Mouse (Mus musculus): ENCODE measurements around the gene Ifit2.
A peak's percentile ranks its signal among the peaks of the same experiment; 100 is the strongest.

Gene Ifit2

DNA sequence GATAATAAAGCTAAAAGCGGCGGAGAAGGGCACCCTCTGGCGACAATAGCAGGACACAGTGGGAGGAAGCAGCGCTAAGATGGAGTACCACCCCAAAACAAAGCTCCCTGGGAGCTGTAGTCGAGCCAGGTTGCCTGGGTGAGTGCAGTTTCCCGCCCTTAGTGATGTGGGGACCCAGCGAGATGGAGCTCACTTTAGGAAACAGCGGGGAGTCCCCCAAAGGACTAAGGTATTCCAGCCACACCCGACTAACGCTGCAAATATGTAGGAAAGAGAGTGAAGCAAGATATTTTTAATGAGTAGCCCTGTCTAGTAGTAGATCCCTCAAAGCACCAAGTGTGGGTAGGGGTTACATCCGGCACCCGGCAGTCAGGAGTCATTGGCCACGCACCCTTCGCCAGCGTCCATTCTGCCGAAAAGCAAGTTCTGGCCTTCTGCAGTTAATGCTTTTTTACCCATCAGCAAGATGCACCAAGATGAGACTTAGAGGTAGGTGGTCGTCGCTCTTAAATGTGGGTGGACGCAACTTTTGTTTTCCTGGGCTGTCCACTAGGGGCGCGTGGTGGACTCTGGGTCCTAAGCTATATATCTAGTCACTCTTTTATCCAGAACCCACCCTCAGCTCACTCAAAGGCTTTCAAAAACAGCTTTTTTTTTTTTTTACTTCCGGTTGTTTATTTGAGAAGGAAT, at the start of gene Ifit2:
Gene Ifit2 (plus strand): TSS at position 161 of the 690 bp plus-strand sequence.
- DNase-seq (ENCODE audit: low read depth, low spot score), result peak; percentile 14

DNA sequence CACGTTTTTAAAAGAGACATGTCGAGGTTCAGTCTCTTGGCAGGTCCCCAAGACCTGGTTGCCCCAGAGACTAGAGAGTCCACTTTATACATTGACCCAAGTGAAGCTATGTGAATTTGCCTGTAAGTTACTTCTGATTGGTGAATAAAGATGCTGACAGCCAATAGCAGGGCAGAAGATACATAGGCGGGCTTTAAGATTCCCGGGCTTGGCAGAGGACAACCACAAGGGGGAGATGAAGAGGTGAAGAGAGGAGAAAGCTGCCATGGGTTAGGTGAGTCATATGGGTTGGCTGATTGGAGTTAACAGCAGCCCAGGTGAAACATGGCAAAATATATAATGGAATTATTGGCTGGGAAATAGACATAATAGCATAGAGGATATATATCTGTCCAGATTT, 49.7 kb upstream of the Ifit2 start:
- peak; percentile 47 for DNase-seq (ENCODE audit: low read depth, low spot score)

DNA sequence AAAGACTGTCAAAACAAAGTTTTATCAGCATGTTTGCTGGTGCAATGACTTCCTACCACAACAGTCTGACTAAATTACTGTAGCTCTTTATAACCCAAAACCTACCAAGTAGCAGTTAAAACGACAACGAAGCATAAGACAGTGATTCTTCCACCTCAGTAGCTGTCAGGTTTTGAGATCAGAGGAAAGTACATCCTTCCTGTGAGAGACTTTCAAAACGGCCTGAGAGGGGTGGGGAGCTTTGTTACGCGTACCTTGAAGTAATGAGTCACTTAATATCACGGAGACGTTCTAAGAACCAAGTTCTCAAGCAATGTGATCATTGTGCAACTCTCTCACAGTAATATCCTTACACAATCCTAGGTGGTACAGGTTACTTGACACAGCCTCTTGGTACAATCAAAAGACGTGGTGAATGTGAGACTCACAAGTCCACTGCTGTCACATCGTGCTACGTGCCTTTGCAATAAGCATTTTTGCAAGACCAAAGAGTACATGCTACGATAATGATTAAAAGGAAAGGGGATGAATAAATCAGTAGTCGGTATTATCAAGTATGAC, 45.3 kb upstream of the Ifit2 start:
- no peak for DNase-seq (ENCODE audit: low read depth, low spot score)

DNA sequence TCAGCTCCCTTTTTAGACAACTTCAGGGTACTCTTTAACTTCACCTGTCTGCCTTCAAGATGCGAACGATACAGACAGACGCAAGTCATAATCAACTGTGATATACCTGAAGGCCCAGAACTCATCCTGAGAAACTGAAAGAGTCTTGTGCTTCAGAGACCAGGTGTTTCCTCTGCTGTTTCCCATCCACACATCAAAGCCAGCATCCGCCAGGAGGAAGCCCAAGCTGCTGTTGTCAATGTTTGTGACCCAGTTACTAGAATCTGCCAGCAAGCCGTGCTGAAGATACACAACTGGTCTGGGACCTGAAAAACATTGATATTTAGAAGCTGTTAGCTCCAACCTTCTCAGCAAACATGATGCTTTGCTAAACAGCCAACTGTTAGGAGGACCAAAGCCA, 39.8 kb upstream of the Ifit2 start:
- no peak for DNase-seq (ENCODE audit: low read depth, low spot score)

DNA sequence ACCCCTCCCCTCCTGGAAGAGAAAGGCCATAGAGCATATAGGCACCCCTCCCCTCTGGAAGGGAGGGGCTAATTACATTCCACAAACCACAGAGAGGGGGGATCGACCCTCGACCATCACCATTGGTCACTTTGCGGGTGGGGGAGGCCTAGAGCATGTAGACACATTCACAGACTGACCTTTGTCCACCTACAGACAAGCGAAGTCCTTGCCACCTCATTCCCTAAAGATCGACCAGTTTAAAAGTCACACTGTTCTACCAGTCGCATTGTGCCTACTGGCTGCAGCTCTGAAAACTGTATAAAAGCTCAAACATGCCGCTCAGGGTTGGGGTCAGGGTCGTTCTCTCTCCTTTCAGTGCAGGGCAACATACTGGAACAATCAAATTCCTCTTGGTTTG, 39.0 kb upstream of the Ifit2 start:
- no peak for DNase-seq (ENCODE audit: low read depth, low spot score)

DNA sequence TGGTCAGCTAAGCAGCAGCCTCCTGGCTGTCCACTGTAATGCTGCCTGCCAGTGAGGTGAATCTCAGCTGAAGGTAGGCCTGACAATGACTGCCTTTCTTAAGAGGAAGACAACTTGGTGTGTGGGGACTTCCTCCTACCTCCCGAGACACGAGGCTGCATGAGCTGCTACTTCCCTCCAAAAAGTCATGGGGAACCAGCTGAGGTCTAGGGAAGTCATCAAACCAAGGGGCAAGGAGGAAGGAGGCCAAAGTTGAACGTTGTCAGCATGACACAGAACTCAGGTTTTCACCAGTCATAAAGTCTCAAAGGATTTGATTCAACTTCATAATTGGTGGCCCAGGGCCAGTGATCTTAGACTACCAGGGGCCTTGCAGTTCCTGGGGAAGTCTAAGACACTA, 34.8 kb upstream of the Ifit2 start:
- no peak for DNase-seq (ENCODE audit: low read depth, low spot score)

DNA sequence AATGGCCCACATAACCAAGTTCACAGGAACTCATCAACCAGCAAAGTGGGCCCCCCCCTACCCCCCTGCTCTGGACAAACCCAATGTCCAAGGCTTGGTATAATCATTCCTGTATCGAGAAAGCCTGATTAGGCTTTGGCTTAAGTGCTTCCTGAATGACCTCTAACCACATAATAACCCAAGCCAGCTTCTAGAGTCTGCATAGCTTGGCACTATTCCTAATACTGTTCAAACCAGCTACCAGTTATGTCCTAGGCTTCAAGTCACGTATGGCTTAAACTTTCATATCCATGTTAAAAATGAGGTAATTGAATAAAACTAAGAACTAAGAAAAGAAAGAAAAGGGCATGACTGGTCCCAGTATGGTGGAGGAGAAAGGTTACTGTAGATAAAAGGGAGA, 34.1 kb upstream of the Ifit2 start:
- no peak for DNase-seq (ENCODE audit: low read depth, low spot score)

DNA sequence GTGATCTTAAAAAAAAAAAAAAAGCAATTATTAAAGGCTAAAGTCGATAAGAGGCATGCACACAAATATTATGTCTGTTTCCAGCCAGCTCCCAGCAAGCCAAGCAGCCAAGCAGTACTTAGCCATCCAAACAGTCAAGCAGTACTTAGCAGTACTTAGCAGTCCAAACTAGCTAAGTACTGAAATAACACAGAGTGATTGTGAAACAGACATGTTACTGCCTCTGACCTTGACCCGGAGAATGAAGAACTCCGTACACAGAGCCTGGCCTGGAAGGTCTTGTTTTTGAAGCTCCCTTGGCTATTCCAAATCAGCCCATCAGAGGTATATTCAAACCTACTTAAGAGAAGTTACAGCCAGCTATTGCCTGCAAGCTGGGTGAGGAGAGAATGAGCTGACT, 33.3 kb upstream of the Ifit2 start:
- no peak for DNase-seq (ENCODE audit: low read depth, low spot score)

DNA sequence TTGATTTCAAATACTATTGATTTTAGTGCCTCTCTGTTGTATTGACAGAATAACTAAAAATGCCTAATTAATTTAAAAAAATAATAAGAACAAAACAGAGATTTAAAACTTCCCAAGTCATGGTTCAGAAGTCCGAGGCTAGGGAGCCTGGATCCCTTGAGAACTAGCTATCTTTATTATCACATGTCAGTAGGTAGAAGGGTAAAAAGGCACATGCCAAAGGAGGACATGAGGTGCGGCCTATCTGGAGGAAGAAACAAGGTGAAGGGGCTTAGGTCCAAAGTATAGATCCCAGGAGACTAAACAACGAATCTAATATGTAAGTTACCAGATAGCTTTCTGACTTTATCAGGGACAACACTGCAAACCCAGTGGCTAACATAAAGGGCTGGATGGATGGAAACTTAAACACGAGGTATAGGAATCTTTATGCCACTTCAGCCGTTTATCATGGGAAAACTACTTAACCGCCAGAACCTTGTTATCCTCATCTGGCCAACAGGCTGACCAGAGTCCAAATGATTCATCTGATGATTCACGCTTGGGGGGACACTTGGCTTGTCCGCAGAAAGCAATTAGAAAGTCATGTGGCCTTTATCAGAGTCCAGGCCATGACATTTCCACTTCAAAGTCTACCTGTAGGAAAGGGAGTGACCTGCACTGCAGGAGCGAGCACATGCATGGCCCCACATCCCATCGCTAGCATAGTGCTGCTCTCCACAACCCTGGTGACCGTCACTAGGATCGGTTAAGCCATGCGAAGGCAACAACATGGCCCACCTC, 32.5 kb upstream of the Ifit2 start:
- no peak for DNase-seq (ENCODE audit: low read depth, low spot score)

DNA sequence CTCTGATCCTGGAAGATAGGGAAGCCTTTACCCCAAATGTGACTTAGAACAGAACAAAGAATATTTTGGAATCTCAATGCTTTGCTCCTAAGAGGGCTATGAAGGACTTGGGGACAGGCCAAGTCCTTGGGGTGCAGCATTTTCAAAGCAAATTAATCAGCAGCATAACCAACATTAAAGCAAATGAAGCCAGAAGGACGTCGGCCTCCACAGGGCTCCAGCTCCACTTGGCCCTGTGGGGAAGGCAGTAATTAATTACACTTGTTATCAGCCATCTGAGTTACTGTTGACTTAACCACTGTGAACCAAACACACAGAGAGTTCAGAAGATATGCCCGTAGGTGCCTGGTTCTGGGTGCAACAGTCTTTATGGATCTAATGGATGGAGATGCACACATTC, 31.7 kb upstream of the Ifit2 start:
- DNase-seq (ENCODE audit: low read depth, low spot score), result no peak

DNA sequence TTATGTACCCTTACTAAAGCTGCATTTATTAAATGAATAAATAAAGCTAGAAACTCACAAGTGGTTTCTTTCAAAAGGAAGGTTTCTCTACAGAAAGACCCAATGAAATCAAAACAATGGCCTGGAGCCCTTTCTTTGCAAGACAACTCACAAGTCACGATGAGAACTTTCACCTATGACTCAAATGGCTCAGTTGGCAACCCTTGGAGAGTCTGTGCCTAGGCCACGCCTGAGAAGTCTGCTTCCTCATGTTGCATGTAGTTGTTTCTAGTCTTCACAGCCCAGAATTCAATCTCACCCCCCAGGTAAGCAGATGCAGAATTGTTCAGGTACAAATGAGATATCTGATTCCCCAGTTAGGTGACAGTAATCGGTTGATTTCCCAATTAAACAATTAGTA, 30.8 kb upstream of the Ifit2 start:
- no peak for DNase-seq (ENCODE audit: low read depth, low spot score)

DNA sequence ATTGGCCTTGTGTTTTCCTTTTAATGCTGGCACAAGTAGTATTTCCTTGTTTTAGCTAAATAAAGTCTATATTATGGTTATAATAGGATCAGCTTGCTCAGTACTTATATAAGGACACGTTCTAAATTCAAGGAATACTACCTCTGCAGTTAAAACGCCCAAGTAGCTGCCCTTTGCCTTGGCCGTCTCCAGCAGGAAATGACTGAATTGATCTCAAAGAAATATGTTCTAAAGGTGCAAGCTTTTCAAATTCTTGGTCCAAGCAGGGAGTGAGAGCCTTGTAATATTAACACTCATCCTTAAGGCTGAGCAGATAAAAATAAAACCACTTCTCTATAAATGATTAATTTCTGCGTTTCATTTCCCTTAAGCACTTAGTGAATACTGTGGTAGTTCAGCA, 30.4 kb upstream of the Ifit2 start:
- no peak for DNase-seq (ENCODE audit: low read depth, low spot score)

DNA sequence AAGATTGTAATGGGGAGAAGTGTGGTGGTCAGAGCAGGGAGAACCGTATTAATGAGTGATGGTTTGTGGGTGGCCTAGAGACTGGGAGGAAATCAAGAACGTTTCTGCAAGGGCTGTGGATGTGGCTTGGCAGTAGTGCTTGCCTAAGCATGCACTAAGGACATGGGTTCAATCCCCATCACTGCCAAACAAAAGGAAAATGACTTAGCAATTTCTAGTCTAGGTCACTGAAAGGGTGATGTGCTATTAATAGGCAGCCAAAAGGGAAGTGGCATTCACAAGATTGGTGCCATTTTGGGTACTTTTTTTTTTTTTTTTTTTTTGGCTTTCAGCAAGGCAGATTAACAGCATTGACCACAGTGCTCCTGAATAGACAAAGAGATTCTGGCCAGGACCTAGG, 29.1 kb upstream of the Ifit2 start:
- no peak for DNase-seq (ENCODE audit: low read depth, low spot score)

DNA sequence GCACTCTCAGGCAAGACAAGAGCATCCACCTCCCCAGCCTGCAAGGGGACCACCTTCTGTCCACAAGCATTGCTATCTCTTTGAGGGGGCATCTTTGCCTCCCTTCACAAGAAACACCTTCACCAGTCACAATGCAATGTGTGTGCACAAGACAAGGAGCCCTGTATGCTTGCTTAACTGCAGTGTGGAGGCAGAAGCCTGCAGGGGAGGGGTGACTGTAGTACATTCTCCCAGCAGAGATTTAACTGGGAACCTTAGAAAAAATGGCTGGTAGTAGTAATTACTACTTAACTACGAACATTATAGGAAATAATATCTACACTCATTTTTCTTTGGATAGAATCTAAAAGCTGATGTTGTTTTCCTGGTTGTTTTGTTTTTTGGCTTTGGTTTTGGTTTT, 28.5 kb upstream of the Ifit2 start:
- no peak for DNase-seq (ENCODE audit: low read depth, low spot score)

DNA sequence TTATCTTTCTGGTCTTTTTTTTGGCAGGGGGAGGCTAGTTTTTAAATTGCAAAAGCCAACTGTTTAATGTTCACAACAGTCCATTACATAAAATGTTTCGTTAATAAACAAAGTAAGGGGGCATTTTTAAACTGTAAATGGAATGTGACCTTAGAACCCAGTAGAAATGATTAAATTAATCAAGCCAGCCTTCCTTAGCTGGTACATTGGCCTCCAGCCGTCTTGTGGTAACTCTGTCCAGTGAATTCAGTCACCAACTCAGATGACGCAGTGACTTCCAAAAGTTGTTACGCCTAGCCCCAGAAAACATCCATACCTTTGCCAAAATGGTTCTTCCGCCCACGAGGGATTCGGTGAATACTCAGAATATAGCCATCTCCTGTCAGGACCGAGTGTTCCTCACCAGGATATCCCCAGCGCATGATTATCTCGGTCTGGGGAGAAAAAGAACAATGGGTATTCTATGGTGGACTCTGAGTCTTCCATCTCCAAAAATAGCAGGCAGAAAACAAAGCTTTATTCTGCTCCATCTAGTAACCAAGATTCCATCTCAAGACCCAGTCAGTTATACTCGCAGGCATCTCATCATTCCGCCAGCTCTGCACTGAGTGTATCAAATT, 27.3 kb upstream of the Ifit2 start:
- no peak for DNase-seq (ENCODE audit: low read depth, low spot score)

DNA sequence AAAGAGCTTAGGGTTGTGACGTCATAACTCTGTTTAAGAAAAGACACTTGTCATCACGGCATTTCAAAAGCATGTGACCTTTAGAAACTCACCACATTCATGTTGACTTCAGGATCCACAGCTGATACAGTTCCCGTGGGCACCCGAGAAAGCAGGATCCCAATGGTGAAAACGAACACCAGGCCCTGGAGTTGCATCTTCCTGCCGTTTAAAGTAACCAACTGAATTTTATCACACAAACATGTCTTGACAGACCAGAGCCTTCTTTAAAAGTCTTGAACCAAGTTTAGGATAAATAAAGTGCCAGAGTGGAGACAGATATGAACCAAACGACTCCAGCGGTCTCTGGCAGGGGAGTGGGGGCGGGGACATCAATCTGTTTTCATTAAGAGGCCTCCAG, 25.8 kb upstream of the Ifit2 start:
- no peak for DNase-seq (ENCODE audit: low read depth, low spot score)

DNA sequence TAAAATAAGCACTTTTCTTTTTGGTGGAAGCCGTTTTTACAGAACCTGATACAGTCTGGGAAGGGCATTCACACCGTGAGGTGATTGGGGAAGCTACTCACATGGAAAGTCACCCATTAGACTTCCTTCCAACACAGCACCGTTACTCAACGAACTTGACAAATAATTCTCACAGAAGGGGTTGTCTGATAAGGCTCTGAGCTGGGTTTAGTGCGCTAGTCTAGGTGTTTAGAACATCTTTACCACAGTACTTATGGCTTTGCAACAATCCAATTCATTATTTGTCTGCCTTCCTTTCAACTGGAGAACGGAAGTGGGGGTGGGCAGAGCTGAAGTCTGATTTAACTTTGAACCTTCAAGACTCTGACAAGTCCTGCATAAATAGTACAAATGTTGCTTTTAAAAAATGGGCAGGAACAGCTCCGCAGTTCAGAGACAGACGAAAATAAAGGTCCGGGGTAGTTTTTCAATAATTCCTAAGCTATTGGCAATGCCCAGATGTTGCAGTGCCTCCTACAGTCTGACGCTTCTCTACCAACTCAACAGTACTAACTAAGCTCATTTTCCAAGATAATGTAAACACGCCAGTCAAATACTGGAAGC, 24.1 kb upstream of the Ifit2 start:
- no peak for DNase-seq (ENCODE audit: low read depth, low spot score)

DNA sequence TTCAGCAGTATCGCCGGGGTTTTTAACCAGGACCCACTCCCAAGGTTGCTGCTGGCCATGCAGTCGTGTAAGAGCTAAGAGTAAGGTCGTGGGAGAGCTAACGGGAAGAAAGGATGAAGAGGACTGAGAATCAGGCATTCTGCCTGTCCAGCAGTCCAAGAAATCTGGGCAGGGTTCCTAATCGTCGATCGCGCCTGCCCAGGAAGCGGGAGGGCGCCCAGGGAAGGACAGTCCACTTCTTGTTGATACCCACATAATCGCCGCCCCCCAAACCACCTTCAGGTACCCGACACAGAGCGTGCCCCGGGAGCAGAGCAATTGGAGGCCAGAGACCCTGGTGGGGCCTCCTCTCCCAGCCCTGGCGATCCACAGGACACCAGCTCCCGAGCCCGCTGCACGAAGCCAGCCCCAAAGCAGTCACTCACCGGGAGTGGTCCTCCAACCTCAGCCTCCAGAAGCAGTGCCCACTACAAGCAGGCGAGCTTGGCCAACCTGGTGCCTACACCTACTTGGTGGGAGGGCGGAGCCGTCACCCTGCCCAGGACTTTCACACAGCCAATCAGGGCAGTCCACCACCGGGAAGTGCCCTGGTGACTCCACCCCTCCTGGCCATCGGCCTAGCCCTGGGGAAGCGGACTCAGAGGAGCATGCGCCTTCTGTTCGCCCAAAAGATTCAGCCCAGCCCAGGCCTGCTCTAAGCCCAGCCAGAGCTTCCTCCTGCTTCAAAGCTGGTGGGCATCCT, 23.4 kb upstream of the Ifit2 start, which contains the start of gene Lipa:
Gene Lipa (minus strand): TSS at position 534 of the 742 bp plus-strand sequence.
- DNase-seq (ENCODE audit: low read depth, low spot score), result peak; percentile 13

DNA sequence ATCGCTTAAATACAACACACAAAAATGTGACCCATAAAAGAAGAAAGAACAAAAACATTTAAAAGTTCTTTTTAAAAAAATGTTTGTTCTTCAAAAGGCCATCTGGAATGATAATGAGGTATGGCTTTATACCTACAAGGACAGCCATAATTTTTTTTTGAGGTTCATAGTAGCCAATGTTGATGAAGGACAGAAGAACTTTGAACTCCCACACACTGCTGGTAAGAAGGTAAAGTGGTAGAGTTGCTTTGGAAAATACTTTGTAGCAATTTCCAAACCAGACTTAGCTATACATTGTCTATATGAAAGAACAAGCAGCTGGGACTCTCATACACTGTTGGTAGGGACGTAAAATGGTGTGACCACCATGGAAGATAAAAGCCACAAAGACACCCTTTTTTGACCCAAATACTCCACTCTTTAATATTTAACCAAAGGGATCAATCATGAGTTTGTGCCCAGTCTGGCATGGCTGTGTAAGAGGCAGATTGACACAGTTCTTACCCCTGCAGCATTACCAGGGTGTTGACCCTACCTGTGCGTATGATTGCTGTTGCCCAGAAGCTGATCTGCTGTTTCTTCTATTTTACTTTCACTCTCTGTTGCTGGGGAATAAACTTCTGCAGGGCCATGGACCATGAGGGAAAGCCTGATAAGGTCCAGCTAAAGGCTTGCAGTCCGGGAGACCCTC, 18.3 kb upstream of the Ifit2 start:
- no peak for DNase-seq (ENCODE audit: low read depth, low spot score)

DNA sequence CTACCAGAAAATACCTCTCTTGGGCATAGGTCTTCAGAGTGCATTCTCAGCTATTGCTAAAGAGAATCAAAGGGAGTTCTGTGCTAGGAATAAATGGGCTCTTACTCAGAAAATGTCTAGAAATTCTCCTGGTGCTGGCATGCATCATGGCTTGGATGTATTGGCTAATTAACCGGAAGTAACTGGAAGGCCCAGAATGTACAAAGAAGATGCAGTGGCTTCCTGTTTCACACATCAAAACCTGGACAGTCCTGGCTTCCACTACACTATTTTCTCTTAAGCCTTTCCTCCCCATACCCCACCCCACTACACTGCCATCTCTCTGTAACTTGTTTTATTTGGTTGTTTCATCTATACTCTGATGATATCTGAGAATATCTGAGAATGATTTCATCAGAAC, 11.1 kb upstream of the Ifit2 start:
- DNase-seq (ENCODE audit: low read depth, low spot score), result no peak

DNA sequence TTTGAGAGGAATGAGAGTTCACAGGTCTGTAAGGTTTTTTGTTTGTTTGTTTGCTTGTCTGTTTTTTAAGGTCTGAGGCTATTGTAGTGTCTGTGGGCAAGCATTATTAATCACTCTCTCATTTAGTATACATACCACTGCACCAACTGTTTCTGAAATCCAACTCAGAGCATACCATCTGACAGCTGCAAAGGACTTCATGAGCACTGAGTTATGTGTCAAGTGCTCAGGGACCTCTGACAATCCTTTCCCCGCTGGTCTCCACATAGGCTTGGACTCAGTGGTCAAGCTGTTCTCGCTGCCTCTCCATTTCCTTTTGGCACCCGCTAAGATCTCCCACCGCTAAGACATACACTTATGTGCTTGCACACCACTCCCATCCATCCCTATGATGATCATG, 4.3 kb upstream of the Ifit2 start:
- no peak for DNase-seq (ENCODE audit: low read depth, low spot score)

Data from WW6 (cell line).